Mouse (Mus musculus): Measurements from ENCODE around the gene Gm28305. TPM values are rescaled to one million over a fixed set of nuclear protein-coding genes. Genes with fewer than 3 reads are reported as not detected.

Gm28305 gene
- not detected in 2 replicates for polyA plus RNA-seq (2014; fragmentation: Nextera tagmentation; extraction: Ambion mirVana)

DNA sequence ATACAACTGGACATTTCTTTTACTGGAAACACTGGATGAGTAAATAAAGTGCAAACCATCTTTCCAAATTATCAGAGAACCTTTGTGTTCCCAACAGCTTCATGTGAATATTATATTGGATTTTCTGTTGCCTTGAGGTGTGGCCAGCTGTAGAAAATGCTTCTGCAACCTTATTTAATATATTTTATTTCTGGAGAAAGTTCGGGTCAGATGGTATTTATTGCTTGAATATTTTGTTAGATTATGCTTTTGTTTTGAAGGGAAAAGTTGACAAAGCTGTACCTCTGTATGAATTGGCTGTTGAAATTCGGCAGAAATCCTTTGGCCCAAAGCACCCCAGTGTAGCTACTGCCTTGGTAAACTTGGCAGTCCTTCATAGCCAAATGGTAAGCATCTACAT, at the start of gene Gm28305:
Gene Gm28305 (plus strand): TSS at position 301 of the 400 bp plus-strand sequence.
- Histone ChIP-seq H3K4me3 (replicated peaks; ENCODE audit: low read length) (no peak within 1 kb of the TSS), H3K27me3 (ENCODE audit: control insufficient read depth, insufficient read depth, low read length) (no peaks in the 10 kb centered on the region), H3K27ac (no peak within 1 kb of the TSS), H3K9ac (no peak within 1 kb of the TSS), H3K4me1 (replicated peaks; ENCODE audit: control insufficient read depth, insufficient read depth, low read length) (no peaks in the 10 kb centered on the region), H3K36me3 (replicated peaks; ENCODE audit: control insufficient read depth, insufficient read depth) (peaks cover 48% of the 10 kb centered on the region), H3K4me2 (replicated peaks) (no peak within 1 kb of the TSS), H3K9me3 (ENCODE audit: control insufficient read depth, low read length) (no peaks in the 10 kb centered on the region)
- DNase-seq (ENCODE audit: low spot score) = no peak
- WGBS = 71% methylated on average over 2 of the region's 2 CpGs
- ATAC-seq (ENCODE audit: low FRiP score) = no peak

GRCm38 (mm10) chr9:103996496-103996895, 44.0 kb upstream of the Gm28305 start:
- ATAC-seq (ENCODE audit: low FRiP score) (no peak), DNase-seq (ENCODE audit: low spot score) (peak; percentile 87)
- H3K36me3 ChIP-seq (replicated peaks; ENCODE audit: control insufficient read depth, insufficient read depth) = no peaks in the 10 kb centered on the region
- WGBS = 8% methylated on average over 2 of the region's 2 CpGs
- H3K4me3 ChIP-seq (replicated peaks; ENCODE audit: low read length) = no peak overlapping the region
- peaks cover 2% of the 10 kb centered on the region; the same call in 1 of the 2 replicates for H3K4me1 ChIP-seq (replicated peaks; ENCODE audit: control insufficient read depth, insufficient read depth, low read length)
- no peaks in the 10 kb centered on the region for H3K9me3 ChIP-seq (ENCODE audit: control insufficient read depth, low read length)
- no peak overlapping the region for H3K9ac ChIP-seq
- 0 out of 2 replicates have a peak, but pooled peaks cover 5% of the 10 kb centered on the region for H3K27me3 ChIP-seq (ENCODE audit: control insufficient read depth, insufficient read depth, low read length)
- no peak overlapping the region for H3K27ac ChIP-seq
- no peak overlapping the region for H3K4me2 ChIP-seq (replicated peaks)

DNA sequence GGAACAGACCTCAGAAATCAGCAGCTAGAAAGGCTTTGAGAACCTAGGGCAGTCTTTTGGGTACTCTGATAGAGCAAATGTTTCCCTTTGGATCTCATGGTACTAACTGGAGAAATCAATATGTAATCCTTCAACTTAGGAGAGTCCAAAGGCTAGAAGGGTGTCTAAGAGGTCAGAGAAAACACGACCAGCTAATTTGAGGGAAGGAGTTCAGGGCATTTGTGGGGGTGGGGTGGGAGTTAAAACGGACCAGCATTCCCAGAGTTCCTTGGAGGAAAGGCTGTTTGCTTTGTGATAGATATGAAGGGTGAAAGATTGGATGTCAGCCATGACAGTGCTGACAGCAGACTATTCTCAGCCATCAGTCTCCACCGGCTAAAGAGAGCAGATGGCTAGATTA, 39.9 kb upstream of the Gm28305 start:
- no peak overlapping the region for H3K4me3 ChIP-seq (replicated peaks; ENCODE audit: low read length)
- no peak overlapping the region for H3K9ac ChIP-seq
- H3K4me2 ChIP-seq (replicated peaks) = no peak overlapping the region
- no peaks in the 10 kb centered on the region for H3K9me3 ChIP-seq (ENCODE audit: control insufficient read depth, low read length)
- DNase-seq (ENCODE audit: low spot score) = no peak
- peaks cover 11% of the 10 kb centered on the region for H3K4me1 ChIP-seq (replicated peaks; ENCODE audit: control insufficient read depth, insufficient read depth, low read length)
- no peak overlapping the region for H3K27ac ChIP-seq
- ATAC-seq (ENCODE audit: low FRiP score) = no peak
- H3K36me3 ChIP-seq (replicated peaks; ENCODE audit: control insufficient read depth, insufficient read depth) = 0 out of 2 replicates have a peak, but pooled peaks cover 4% of the 10 kb centered on the region
- 58% methylated on average over 3 of the region's 3 CpGs for WGBS
- H3K27me3 ChIP-seq (ENCODE audit: control insufficient read depth, insufficient read depth, low read length) = 0 out of 2 replicates have a peak, but pooled peaks cover 5% of the 10 kb centered on the region

GRCm38 (mm10) chr9:104001921-104002859, 38.3 kb upstream of the Gm28305 start, which contains the start of gene Nphp3:
Nphp3 (plus strand) TSS chr9:104002544.
- DNase-seq (ENCODE audit: low spot score) (peak; percentile 97), ATAC-seq (ENCODE audit: low FRiP score) (peak; percentile 98)
- peak within 1 kb of the TSS; percentile 79 for H3K27ac ChIP-seq
- peak within 1 kb of the TSS; percentile 62 for H3K4me2 ChIP-seq (replicated peaks)
- WGBS = under 1% methylated on average over 55 of the region's 55 CpGs
- H3K27me3 ChIP-seq (ENCODE audit: control insufficient read depth, insufficient read depth, low read length) = 0 out of 2 replicates have a peak, but pooled peaks cover 5% of the 10 kb centered on the region
- H3K36me3 ChIP-seq (replicated peaks; ENCODE audit: control insufficient read depth, insufficient read depth) = peaks cover 8% of the 10 kb centered on the region; the same call in 1 of the 2 replicates
- peak within 1 kb of the TSS; percentile 61 for H3K9ac ChIP-seq
- no peaks in the 10 kb centered on the region for H3K9me3 ChIP-seq (ENCODE audit: control insufficient read depth, low read length)
- H3K4me1 ChIP-seq (replicated peaks; ENCODE audit: control insufficient read depth, insufficient read depth, low read length) = peaks cover 11% of the 10 kb centered on the region
- H3K4me3 ChIP-seq (replicated peaks; ENCODE audit: low read length) = peak within 1 kb of the TSS; percentile 64

GRCm38 (mm10) chr9:104002913-104003330, 37.5 kb upstream of the Gm28305 start:
- peak; percentile 79 for DNase-seq (ENCODE audit: low spot score)
- peaks cover 8% of the 10 kb centered on the region; the same call in 1 of the 2 replicates for H3K36me3 ChIP-seq (replicated peaks; ENCODE audit: control insufficient read depth, insufficient read depth)
- H3K27ac ChIP-seq = peak overlapping the region; percentile 78
- H3K4me1 ChIP-seq (replicated peaks; ENCODE audit: control insufficient read depth, insufficient read depth, low read length) = peaks cover 11% of the 10 kb centered on the region
- peak overlapping the region; percentile 61 for H3K9ac ChIP-seq
- no peaks in the 10 kb centered on the region for H3K9me3 ChIP-seq (ENCODE audit: control insufficient read depth, low read length)
- H3K4me2 ChIP-seq (replicated peaks) = peak overlapping the region; percentile 62
- peak; percentile 66 for ATAC-seq (ENCODE audit: low FRiP score)
- H3K27me3 ChIP-seq (ENCODE audit: control insufficient read depth, insufficient read depth, low read length) = 0 out of 2 replicates have a peak, but pooled peaks cover 4% of the 10 kb centered on the region
- WGBS = 0% methylated on average over 37 of the region's 37 CpGs
- H3K4me3 ChIP-seq (replicated peaks; ENCODE audit: low read length) = peak overlapping the region; percentile 64

GRCm38 (mm10) chr9:104014526-104014925, 25.9 kb upstream of the Gm28305 start:
- 84% methylated on average over 1 of the region's 1 CpGs for WGBS

GRCm38 (mm10) chr9:104021026-104021425, 19.4 kb upstream of the Gm28305 start:
- Histone ChIP-seq H3K4me3 (replicated peaks; ENCODE audit: low read length) (no peak overlapping the region), H3K4me1 (replicated peaks; ENCODE audit: control insufficient read depth, insufficient read depth, low read length) (no peaks in the 10 kb centered on the region), H3K9me3 (ENCODE audit: control insufficient read depth, low read length) (no peaks in the 10 kb centered on the region), H3K36me3 (replicated peaks; ENCODE audit: control insufficient read depth, insufficient read depth) (peaks cover 53% of the 10 kb centered on the region), H3K27me3 (ENCODE audit: control insufficient read depth, insufficient read depth, low read length) (no peaks in the 10 kb centered on the region), H3K4me2 (replicated peaks) (no peak overlapping the region), H3K9ac (no peak overlapping the region), H3K27ac (no peak overlapping the region)
- DNase-seq (ENCODE audit: low spot score) (no peak), ATAC-seq (ENCODE audit: low FRiP score) (no peak)
- WGBS = 96% methylated on average over 10 of the region's 10 CpGs

More at GRCm38 (mm10) chr9:104014526-104014925, 25.9 kb upstream of the Gm28305 start:
- Histone ChIP-seq H3K4me3 (replicated peaks; ENCODE audit: low read length) (no peak overlapping the region), H3K9me3 (ENCODE audit: control insufficient read depth, low read length) (no peaks in the 10 kb centered on the region), H3K4me2 (replicated peaks) (no peak overlapping the region), H3K4me1 (replicated peaks; ENCODE audit: control insufficient read depth, insufficient read depth, low read length) (no peaks in the 10 kb centered on the region), H3K27me3 (ENCODE audit: control insufficient read depth, insufficient read depth, low read length) (no peaks in the 10 kb centered on the region), H3K27ac (no peak overlapping the region), H3K36me3 (replicated peaks; ENCODE audit: control insufficient read depth, insufficient read depth) (peaks cover 32% of the 10 kb centered on the region), H3K9ac (no peak overlapping the region)
- no peak for DNase-seq (ENCODE audit: low spot score)
- ATAC-seq (ENCODE audit: low FRiP score) = no peak

- Histone ChIP-seq H3K4me2 (replicated peaks) (no peak overlapping the region), H3K4me3 (replicated peaks; ENCODE audit: low read length) (no peak overlapping the region), H3K27me3 (ENCODE audit: control insufficient read depth, insufficient read depth, low read length) (no peaks in the 10 kb centered on the region), H3K9me3 (ENCODE audit: control insufficient read depth, low read length) (peaks cover 8% of the 10 kb centered on the region; the same call in 1 of the 2 replicates), H3K36me3 (replicated peaks; ENCODE audit: control insufficient read depth, insufficient read depth) (peaks cover 48% of the 10 kb centered on the region), H3K4me1 (replicated peaks; ENCODE audit: control insufficient read depth, insufficient read depth, low read length) (no peaks in the 10 kb centered on the region), H3K27ac (no peak overlapping the region), H3K9ac (no peak overlapping the region)
- 98% methylated on average over 8 of the region's 8 CpGs for WGBS
- ATAC-seq (ENCODE audit: low FRiP score) (no peak), DNase-seq (ENCODE audit: low spot score) (no peak)
Observed at GRCm38 (mm10) chr9:104027186-104027585, 13.3 kb upstream of the Gm28305 start.

DNA sequence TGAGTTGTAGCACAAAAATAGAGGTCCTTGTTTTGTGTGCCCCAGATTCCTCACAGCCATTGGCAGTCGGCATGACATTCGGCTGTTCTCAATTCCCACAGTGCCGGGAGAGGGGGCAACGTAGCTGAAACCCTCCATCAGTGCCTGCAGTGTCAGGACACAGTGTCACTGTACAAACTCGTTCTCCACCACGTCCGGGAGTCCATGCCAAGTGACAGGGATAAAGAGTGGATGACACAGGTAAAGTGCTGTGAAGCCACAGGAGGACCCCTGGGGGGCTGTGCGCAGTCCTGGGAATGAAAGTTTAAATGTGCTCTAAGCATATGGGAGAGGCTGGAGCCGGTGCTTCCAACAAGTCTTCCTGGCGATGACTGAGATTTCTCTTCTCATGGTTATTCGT, 10.6 kb upstream of the Gm28305 start:
- H3K4me3 ChIP-seq (replicated peaks; ENCODE audit: low read length) = no peak overlapping the region
- no peaks in the 10 kb centered on the region for H3K27me3 ChIP-seq (ENCODE audit: control insufficient read depth, insufficient read depth, low read length)
- H3K9ac ChIP-seq = no peak overlapping the region
- peaks cover 8% of the 10 kb centered on the region; the same call in 1 of the 2 replicates for H3K9me3 ChIP-seq (ENCODE audit: control insufficient read depth, low read length)
- no peaks in the 10 kb centered on the region for H3K4me1 ChIP-seq (replicated peaks; ENCODE audit: control insufficient read depth, insufficient read depth, low read length)
- H3K36me3 ChIP-seq (replicated peaks; ENCODE audit: control insufficient read depth, insufficient read depth) = peaks cover 34% of the 10 kb centered on the region
- H3K27ac ChIP-seq = no peak overlapping the region
- H3K4me2 ChIP-seq (replicated peaks) = no peak overlapping the region
- DNase-seq (ENCODE audit: low spot score) (no peak), ATAC-seq (ENCODE audit: low FRiP score) (no peak)
- 91% methylated on average over 11 of the region's 11 CpGs for WGBS

Measured in hindbrain, embryonic 14.5 days (tissue).